Mouse (Mus musculus) inflammation-experienced regulatory T-cells (primary cell): ENCODE data around the gene Zfp433. TPM values are rescaled to one million over a fixed set of nuclear protein-coding genes. Genes with fewer than 3 reads are reported as not detected.

Experiments used
- polyA plus RNA-seq, 2 experiments: library from polyadenylated mRNA; unstranded; fragments of 100-300 nt; shearing (Covaris generic); gene quantifications; one replicate each; pipeline ENCODE4 v1.2.1; 2017

Zfp433 gene
- 10 to 100 TPM; 22.9 to 26.1 TPM for polyA plus RNA-seq

DNA sequence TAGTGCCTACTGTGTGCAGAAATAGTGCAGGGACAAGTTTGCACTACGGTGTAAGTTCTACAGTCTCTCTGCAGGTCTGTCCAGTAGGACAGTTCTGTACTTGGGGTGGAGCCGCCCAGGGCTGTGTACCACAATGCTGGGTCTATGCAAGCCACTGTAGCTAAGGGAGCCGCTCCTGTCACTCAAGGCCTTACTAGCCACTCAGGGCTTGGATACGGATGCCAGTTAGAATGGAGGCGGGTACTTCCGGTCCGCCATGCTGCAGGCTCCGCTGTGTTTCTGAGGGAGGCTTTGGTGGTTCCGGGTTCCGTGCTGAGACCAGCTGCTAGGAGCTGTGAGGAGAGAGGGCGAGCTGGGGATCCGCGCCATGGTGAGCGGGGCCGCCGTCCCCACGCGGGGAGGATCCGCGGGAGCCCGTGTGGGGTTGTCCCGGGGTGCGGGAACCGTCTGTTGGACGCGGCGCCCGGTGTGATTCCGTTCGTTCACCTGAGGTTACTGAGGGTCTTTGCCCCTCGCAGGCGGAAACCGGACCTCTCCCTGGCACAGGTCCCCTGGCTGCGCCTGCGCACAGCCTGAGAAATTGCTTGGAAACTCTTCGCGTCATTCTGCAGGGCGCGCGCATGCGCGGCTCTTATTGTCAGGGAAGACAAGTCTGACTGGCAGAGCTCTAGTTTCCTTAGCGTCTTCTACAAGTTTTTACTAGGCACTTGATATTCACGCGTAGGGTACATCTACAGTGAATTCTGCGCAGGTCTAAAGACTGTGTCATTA lies at the start of gene Zfp433:
Gene Zfp433, plus strand, starts transcription at position 295 of the 771 bp plus-strand sequence.

DNA sequence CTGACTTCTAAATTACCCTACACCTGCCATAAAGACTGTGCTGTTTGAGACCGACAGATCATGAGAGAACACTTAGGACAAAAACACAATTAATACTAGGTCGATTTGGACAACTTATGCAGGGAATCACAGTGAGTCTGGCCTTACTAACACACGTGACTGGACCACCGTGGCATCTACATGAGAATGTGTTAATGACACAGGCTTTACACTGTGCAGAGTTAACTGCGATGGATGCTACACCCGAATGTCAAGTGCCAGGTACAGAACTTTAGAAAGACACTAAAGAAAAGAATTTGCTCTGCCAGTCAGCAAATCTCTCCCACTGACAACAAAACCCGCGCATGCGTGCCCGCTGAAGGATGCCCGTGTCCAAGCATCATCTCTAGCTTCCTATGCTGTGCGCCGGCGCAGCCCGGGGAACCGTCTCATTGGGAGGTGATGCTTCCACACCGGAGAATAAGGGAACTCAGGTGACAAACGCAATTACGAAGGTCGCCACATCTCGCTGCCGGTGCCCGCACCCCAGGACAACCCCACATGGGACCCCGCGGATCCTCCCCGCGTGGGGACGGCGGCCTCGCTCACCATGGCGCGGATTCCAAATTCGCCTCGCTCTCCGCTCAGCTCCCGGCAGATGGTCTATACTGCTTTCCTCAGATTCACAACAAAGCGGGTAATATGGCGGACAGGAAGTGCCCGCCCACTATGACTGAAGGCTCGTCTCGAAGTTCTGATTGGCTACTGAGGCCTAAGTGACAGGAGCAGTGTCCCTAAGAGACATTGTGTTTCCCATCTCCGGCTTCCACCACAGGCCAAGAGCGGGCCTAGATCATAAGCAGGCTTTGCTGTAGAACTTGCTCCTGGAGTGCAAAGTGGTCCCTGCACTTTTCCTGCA lies 66.1 kb downstream of the Zfp433 start, which contains the start of gene Gm3055:
Gene Gm3055, minus strand, starts transcription at position 656 of the 898 bp plus-strand sequence.

Other genes with a start within 250 kb of the Zfp433 start
- gene Nfic, start 249.2 kb upstream of the Zfp433 start, polyA plus RNA-seq: 10 to 100 TPM; 20.7 to 22.4 TPM
- gene Celf5, start 222.1 kb upstream of the Zfp433 start, polyA plus RNA-seq: under 1 TPM; 0.24 to 0.31 TPM
- gene Ncln, start 208.4 kb upstream of the Zfp433 start, polyA plus RNA-seq: 100 to 1,000 TPM in 1 of 2 experiments, 10 to 100 TPM in 1; 98.8 to 103 TPM
- 10 to 100 TPM; 59.0 to 73.6 TPM for gene S1pr4, start 204.7 kb upstream of the Zfp433 start, polyA plus RNA-seq
- gene Gna15, start 180.6 kb upstream of the Zfp433 start, polyA plus RNA-seq: 10 to 100 TPM; 29.0 to 32.4 TPM
- 10 to 100 TPM; 15.9 to 26.6 TPM for gene Gna11, start 159.6 kb upstream of the Zfp433 start, polyA plus RNA-seq
- gene Aes, start 145.3 kb upstream of the Zfp433 start, polyA plus RNA-seq: 1,000 to 10,000 TPM; 1,037 to 1,181 TPM
- 1 to 10 TPM; 2.8 to 5.1 TPM for gene Tle2, start 130.3 kb upstream of the Zfp433 start, polyA plus RNA-seq
- gene Tle6, start 103.8 kb upstream of the Zfp433 start, polyA plus RNA-seq: 1 to 10 TPM in 1 of 2 experiments, not detected in 1; 2.2 TPM
- gene BC025920, start 98.6 kb upstream of the Zfp433 start, polyA plus RNA-seq: 1 to 10 TPM; 2.1 to 3.2 TPM
- 10 to 100 TPM; 12.8 to 18.1 TPM for gene Sirt6, start 77.0 kb upstream of the Zfp433 start, polyA plus RNA-seq
- 1 to 10 TPM; 2.6 to 4.3 TPM for gene Ankrd24, start 76.3 kb upstream of the Zfp433 start, polyA plus RNA-seq
- 1 to 10 TPM; 7.6 to 9.3 TPM for gene Gm10778, start 55.8 kb upstream of the Zfp433 start, polyA plus RNA-seq
- gene Gm3055, start 66.3 kb downstream of the Zfp433 start, polyA plus RNA-seq: 10 to 100 TPM; 11.2 to 13.5 TPM
- gene Gm4767, start 107.4 kb downstream of the Zfp433 start, polyA plus RNA-seq: 1 to 10 TPM; 5.9 to 7.4 TPM
- gene Gm32687, start 159.1 kb downstream of the Zfp433 start, polyA plus RNA-seq: 1 to 10 TPM; 2.5 to 8.0 TPM
- gene Zfp781, start 225.7 kb downstream of the Zfp433 start, polyA plus RNA-seq: 1 to 10 TPM; 1.3 to 2.3 TPM